Mouse (Mus musculus) cortical plate, adult 2 months (tissue): ENCODE measurements around the gene Man1c1.

ENCODE experiments used
- CTCF ChIP-seq: fragments of 200-500 bp; IDR thresholded peaks from 2 replicates; pipeline ENCODE4 v1.5.1; 2011; ENCODE audit warnings: mild to moderate bottlenecking, control low read depth, low read length; ENCODE audit not compliant: insufficient read depth; ENCODE audit errors: extremely low read depth
- POLR2A ChIP-seq: fragments of 200-500 bp; IDR thresholded peaks from 2 replicates; pipeline ENCODE4 v1.6.1; 2011; ENCODE audit warnings: mild to moderate bottlenecking, low read length, control low read depth; ENCODE audit not compliant: insufficient read depth; ENCODE audit errors: extremely low read depth

GRCm38 (mm10) chr4:134682423-134682822 lies 21.7 kb downstream of the Man1c1 start:
- no peak for TF ChIP-seq CTCF
- no peak for TF ChIP-seq POLR2A
